Mouse (Mus musculus): ENCODE data around the gene Gm10762.

DNA sequence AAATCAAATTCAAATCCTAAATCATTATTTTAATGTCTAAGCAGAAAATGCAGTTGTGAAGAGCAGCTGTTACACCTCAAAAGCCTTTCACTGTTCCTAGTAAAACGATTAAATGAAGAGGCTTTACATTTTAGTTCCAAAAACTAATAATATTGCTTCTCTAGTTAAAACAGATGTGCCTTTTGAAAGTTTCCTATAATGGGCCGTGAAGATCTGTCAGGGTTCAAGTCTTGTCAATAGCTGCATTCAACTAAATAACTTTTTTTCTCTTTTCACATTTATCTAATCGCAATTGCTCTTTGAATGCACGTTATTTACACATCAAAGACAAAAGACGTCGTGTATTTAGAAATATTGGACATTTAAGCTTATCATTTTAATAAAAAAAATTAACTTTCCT lies 1.3 kb downstream of the Gm10762 start:
- TF ChIP-seq CTCF (IDR thresholded peaks at IDR 0.05; ENCODE audit: borderline replicate concordance, extremely low read depth, insufficient read depth, insufficient read length) = no peak
- no peak for TF ChIP-seq POLR2A (IDR thresholded peaks at IDR 0.05; ENCODE audit: borderline replicate concordance, extremely low read depth, insufficient read depth, insufficient read length, poor library complexity, severe bottlenecking)

Measured in brain, embryonic 14.5 days (tissue).